Comparison of ENCODE assay signal across 9 mouse cellular contexts in the genomic region with DNA sequence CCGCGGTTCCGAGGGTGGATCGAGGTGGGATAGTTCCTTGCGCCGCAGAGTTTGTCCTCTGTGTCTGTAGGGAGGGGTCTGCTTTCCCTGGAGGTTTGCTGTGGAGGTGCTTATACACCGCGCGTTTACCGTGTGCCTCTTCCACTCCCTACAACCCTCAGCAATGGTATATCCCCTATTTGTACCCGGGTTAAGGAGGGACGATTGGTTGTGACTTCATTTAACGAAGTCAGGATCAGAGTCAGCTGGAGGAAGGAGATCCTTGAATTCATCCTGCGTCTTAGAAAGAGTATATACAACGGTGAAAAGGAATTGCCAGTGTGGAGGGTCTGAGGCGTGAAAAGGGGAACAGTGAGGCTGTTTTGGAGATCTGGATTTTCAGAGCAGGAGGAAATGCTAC. TPM values are rescaled to one million over a fixed set of nuclear protein-coding genes. Genes with fewer than 3 reads are reported as not detected.
DNase-seq lines count a peak whose midpoint lies in the region; ATAC-seq and TF ChIP-seq lines count a peak whose summit lies in the region.
"Had no signal": no experiment of that assay in that cellular context is flagged by ENCODE, and none has a peak within 500 bp of the region (broad histone marks: within the 10 kb centered on the region; RNA-seq: fewer than 3 reads in every experiment).

No protein-coding gene starts in this region.

- H3K9me3 ChIP-seq in hindbrain, embryonic 13.5 days = no peaks in the 10 kb centered on the region
- no peaks in the 10 kb centered on the region for H3K9me3 ChIP-seq in midbrain, embryonic 12.5 days

- DNase-seq in kidney, adult 2 months = no peak
- DNase-seq in kidney, postnatal 36 days = no peak
- DNase-seq in thymus, postnatal 4 days = no peak
- no peak for DNase-seq in kidney, postnatal 25 days

- peak overlapping the region; percentile 94 for H3K9ac ChIP-seq in hindbrain, embryonic 13.5 days
- H3K9ac ChIP-seq in midbrain, embryonic 12.5 days (replicated peaks) = peak overlapping the region; percentile 88

- 3% methylated on average over 16 of the region's 16 CpGs for WGBS in kidney, adult 2 months
- WGBS in bone marrow, adult 2 months = 2% methylated on average over 16 of the region's 16 CpGs
- WGBS in hindbrain, embryonic 13.5 days = 3% methylated on average over 16 of the region's 16 CpGs
- 3% methylated on average over 16 of the region's 16 CpGs for WGBS in midbrain, embryonic 12.5 days

- ATAC-seq in hindbrain, embryonic 13.5 days (ENCODE audit: low FRiP score) = 0 out of 2 replicates have a peak, but pooled peaks have one; percentile 3
- ATAC-seq in midbrain, embryonic 12.5 days (ENCODE audit: low FRiP score, low read depth) = no peak
- no peak for ATAC-seq in megakaryocyte progenitor cell, adult 5-6 weeks (replicated peaks; ENCODE audit: poor library complexity)

- H3K4me3 ChIP-seq in kidney, adult 2 months (ENCODE audit: insufficient read depth, low read depth, low read length) = peak overlapping the region; percentile 66
- peak overlapping the region; percentile 95 for H3K4me3 ChIP-seq in bone marrow, adult 2 months (replicated peaks; ENCODE audit: control insufficient read depth, low read depth, low read length)
- peak overlapping the region; percentile 93 for H3K4me3 ChIP-seq in hindbrain, embryonic 13.5 days
- peak overlapping the region; percentile 85 for H3K4me3 ChIP-seq in midbrain, embryonic 12.5 days

- no peak overlapping the region; the same call in 1 of the 2 replicates for H3K27ac ChIP-seq in kidney, adult 2 months (ENCODE audit: insufficient read depth, low read depth, low read length)
- peak overlapping the region; percentile 57; the same call in 1 of the 2 replicates for H3K27ac ChIP-seq in bone marrow, adult 2 months (ENCODE audit: control insufficient read depth, insufficient read depth, low read depth, low read length, poor library complexity)
- peak overlapping the region; percentile 78 for H3K27ac ChIP-seq in hindbrain, embryonic 13.5 days
- peak overlapping the region; percentile 69 for H3K27ac ChIP-seq in midbrain, embryonic 12.5 days (replicated peaks)

- no peak for TF ChIP-seq CTCF in kidney, adult 2 months (conservative IDR thresholded peaks at IDR 0.05; ENCODE audit: insufficient read depth, insufficient read length, low read depth, low read length)
- TF ChIP-seq CTCF in bone marrow, adult 2 months (IDR thresholded peaks at IDR 0.05; ENCODE audit: control insufficient read depth, insufficient read depth, low read length) = no peak

- TF ChIP-seq POLR2A in kidney, adult 2 months (IDR thresholded peaks at IDR 0.05; ENCODE audit: low read depth, low read length) = no peak
- no peak for TF ChIP-seq POLR2A in bone marrow, adult 2 months (IDR thresholded peaks at IDR 0.05; ENCODE audit: borderline replicate concordance, control insufficient read depth, low read depth, low read length)

- H3K4me2 ChIP-seq in hindbrain, embryonic 13.5 days = peak overlapping the region; percentile 97
- peak overlapping the region; percentile 100 for H3K4me2 ChIP-seq in midbrain, embryonic 12.5 days (replicated peaks)

- H3K27me3 ChIP-seq in kidney, adult 2 months (replicated peaks; ENCODE audit: control insufficient read depth, insufficient read depth, low read length) = no peaks in the 10 kb centered on the region
- no peaks in the 10 kb centered on the region for H3K27me3 ChIP-seq in hindbrain, embryonic 13.5 days
- peaks cover 7% of the 10 kb centered on the region; the same call in 1 of the 2 replicates for H3K27me3 ChIP-seq in midbrain, embryonic 12.5 days
- H3K27me3 ChIP-seq: Patski had no signal

- no peaks in the 10 kb centered on the region for H3K36me3 ChIP-seq in kidney, adult 2 months (ENCODE audit: control insufficient read depth, insufficient read depth, low read length)
- peaks cover 36% of the 10 kb centered on the region for H3K36me3 ChIP-seq in hindbrain, embryonic 13.5 days
- H3K36me3 ChIP-seq in midbrain, embryonic 12.5 days = peaks cover 28% of the 10 kb centered on the region

- peaks cover 13% of the 10 kb centered on the region for H3K4me1 ChIP-seq in kidney, adult 2 months (ENCODE audit: control insufficient read depth, insufficient read depth, low read length)
- no peaks in the 10 kb centered on the region; the same call in 1 of the 2 replicates for H3K4me1 ChIP-seq in bone marrow, adult 2 months (ENCODE audit: control insufficient read depth, insufficient read depth, low read length)
- peaks cover 46% of the 10 kb centered on the region for H3K4me1 ChIP-seq in hindbrain, embryonic 13.5 days (replicated peaks)
- peaks cover 38% of the 10 kb centered on the region for H3K4me1 ChIP-seq in midbrain, embryonic 12.5 days

RNA-seq across cellular contexts. Expression of gene Brms1, which starts 0.4 kb away (rescaled TPM):
- 36.5 and 38.7 TPM in 2 replicates for polyA plus RNA-seq in kidney, adult 2 months (2012; rRNA removed)
- 40.6 and 68.0 TPM in 2 replicates for polyA plus RNA-seq in bone marrow, adult 2 months (2011; ENCODE audit: insufficient read depth, insufficient read length, low replicate concordance, missing spikeins)
- 46.0 and 48.2 TPM in 2 replicates for polyA plus RNA-seq in hindbrain, embryonic 13.5 days (2015; fragmentation: Nextera tagmentation; extraction: Ambion mirVana)
- polyA plus RNA-seq in midbrain, embryonic 12.5 days (2016; fragmentation: Nextera tagmentation; extraction: Ambion mirVana) = 56.6 and 63.7 TPM in 2 replicates
- total RNA-seq in megakaryocyte progenitor cell, adult 5-6 weeks (2015) = 12.8 and 19.7 TPM in 2 replicates
- 36.6 and 39.8 TPM in 2 replicates for total RNA-seq in megakaryocyte progenitor cell, adult 5-6 weeks (2017)

RNA-seq across cellular contexts. Expression of gene AC124502.3, which starts 2.9 kb away (rescaled TPM):
- polyA plus RNA-seq in kidney, adult 2 months (2012; rRNA removed) = 0.46 and 0.66 TPM in 2 replicates
- polyA plus RNA-seq in bone marrow, adult 2 months (2011; ENCODE audit: insufficient read depth, insufficient read length, low replicate concordance, missing spikeins) = not detected in 2 replicates
- polyA plus RNA-seq in hindbrain, embryonic 13.5 days (2015; fragmentation: Nextera tagmentation; extraction: Ambion mirVana) = 3.9 and 5.9 TPM in 2 replicates
- 4.0 and 4.4 TPM in 2 replicates for polyA plus RNA-seq in midbrain, embryonic 12.5 days (2016; fragmentation: Nextera tagmentation; extraction: Ambion mirVana)
- total RNA-seq in megakaryocyte progenitor cell, adult 5-6 weeks (2015) = 6.1 and 6.4 TPM in 2 replicates
- 8.0 and 8.2 TPM in 2 replicates for total RNA-seq in megakaryocyte progenitor cell, adult 5-6 weeks (2017)

RNA-seq across cellular contexts. Expression of gene B4gat1, which starts 3.0 kb away (rescaled TPM):
- 45.0 and 50.6 TPM in 2 replicates for polyA plus RNA-seq in kidney, adult 2 months (2012; rRNA removed)
- 5.9 and 8.3 TPM in 2 replicates for polyA plus RNA-seq in bone marrow, adult 2 months (2011; ENCODE audit: insufficient read depth, insufficient read length, low replicate concordance, missing spikeins)
- 61.2 and 66.0 TPM in 2 replicates for polyA plus RNA-seq in hindbrain, embryonic 13.5 days (2015; fragmentation: Nextera tagmentation; extraction: Ambion mirVana)
- 40.7 and 42.4 TPM in 2 replicates for polyA plus RNA-seq in midbrain, embryonic 12.5 days (2016; fragmentation: Nextera tagmentation; extraction: Ambion mirVana)
- 0.99 TPM in 1 of 2 replicates, not detected in the other for total RNA-seq in megakaryocyte progenitor cell, adult 5-6 weeks (2015)
- total RNA-seq in megakaryocyte progenitor cell, adult 5-6 weeks (2017) = 0.75 TPM in 1 of 2 replicates, not detected in the other

RNA-seq across cellular contexts. Expression of gene Rin1, which starts 8.7 kb away (rescaled TPM):
- 2.8 and 4.7 TPM in 2 replicates for polyA plus RNA-seq in kidney, adult 2 months (2012; rRNA removed)
- polyA plus RNA-seq in bone marrow, adult 2 months (2011; ENCODE audit: insufficient read depth, insufficient read length, low replicate concordance, missing spikeins) = 0.68 and 3.6 TPM in 2 replicates
- polyA plus RNA-seq in hindbrain, embryonic 13.5 days (2015; fragmentation: Nextera tagmentation; extraction: Ambion mirVana) = 1.1 and 1.5 TPM in 2 replicates
- polyA plus RNA-seq in midbrain, embryonic 12.5 days (2016; fragmentation: Nextera tagmentation; extraction: Ambion mirVana) = 1.7 and 2.0 TPM in 2 replicates
- total RNA-seq in megakaryocyte progenitor cell, adult 5-6 weeks (2015) = 0.17 and 0.22 TPM in 2 replicates
- 0.12 and 0.47 TPM in 2 replicates for total RNA-seq in megakaryocyte progenitor cell, adult 5-6 weeks (2017)

RNA-seq across cellular contexts. Expression of gene Slc29a2, which starts 17.9 kb away (rescaled TPM):
- 14.2 and 14.4 TPM in 2 replicates for polyA plus RNA-seq in kidney, adult 2 months (2012; rRNA removed)
- 1.3 and 1.7 TPM in 2 replicates for polyA plus RNA-seq in bone marrow, adult 2 months (2011; ENCODE audit: insufficient read depth, insufficient read length, low replicate concordance, missing spikeins)
- polyA plus RNA-seq in hindbrain, embryonic 13.5 days (2015; fragmentation: Nextera tagmentation; extraction: Ambion mirVana) = 10.4 and 11.3 TPM in 2 replicates
- polyA plus RNA-seq in midbrain, embryonic 12.5 days (2016; fragmentation: Nextera tagmentation; extraction: Ambion mirVana) = 4.8 and 5.1 TPM in 2 replicates
- 3.6 and 5.2 TPM in 2 replicates for total RNA-seq in megakaryocyte progenitor cell, adult 5-6 weeks (2015)
- 1.1 and 2.9 TPM in 2 replicates for total RNA-seq in megakaryocyte progenitor cell, adult 5-6 weeks (2017)
